Mouse (Mus musculus) embryonic facial prominence, embryonic 10.5 days (tissue): Measurements from ENCODE around the gene Selenop. TPM values are rescaled to one million over a fixed set of nuclear protein-coding genes. Genes with fewer than 3 reads are reported as not detected.

Experiments
- DNase-seq: peaks from one replicate; pipeline ENCODE4 v3.0.0-alpha.2; 2017; ENCODE audit warnings: low spot score
- H3K27ac ChIP-seq: fragments of 300-500 bp; sonication (generic); replicated peaks from 2 replicates; pipeline ENCODE4 v1.5.1; 2016; ENCODE audit warnings: mild to moderate bottlenecking
- H3K27me3 ChIP-seq: fragments of 300-500 bp; sonication (generic); replicated peaks from 2 replicates; pipeline ENCODE4 v1.6.1; 2016; ENCODE audit warnings: low read depth, mild to moderate bottlenecking; ENCODE audit not compliant: poor library complexity, severe bottlenecking
- H3K36me3 ChIP-seq: fragments of 300-500 bp; sonication (generic); replicated peaks from 2 replicates; pipeline ENCODE4 v1.6.1; 2016; ENCODE audit warnings: mild to moderate bottlenecking, moderate library complexity
- H3K4me1 ChIP-seq: fragments of 300-500 bp; sonication (generic); 2 replicates; pipeline ENCODE4 v1.6.1; 2016
- H3K4me3 ChIP-seq: fragments of 300-500 bp; sonication (generic); 2 replicates; pipeline ENCODE4 v1.5.1; 2016; ENCODE audit warnings: mild to moderate bottlenecking, moderate library complexity
- H3K9me3 ChIP-seq: fragments of 300-500 bp; sonication (generic); 2 replicates; pipeline ENCODE4 v1.6.1; 2016; ENCODE audit warnings: mild to moderate bottlenecking
- WGBS: fragments of 180-500 bp; shearing (Covaris S2); methylation state at CpG from one replicate; pipeline ENCODE4 v1.1.7; 2016; 5-methylcytosine and 5-hydroxymethylcytosine counted together
- polyA plus RNA-seq: library from polyadenylated mRNA; unstranded; fragments of >200 nt; fragmentation: Nextera tagmentation; extraction: Ambion mirVana; gene quantifications from 2 replicates; pipeline ENCODE4 v1.2.1, GENCODE M21; 2016

Gene Selenop
- polyA plus RNA-seq, 1 experiment from 2014 or later = 62.5 TPM

GRCm38 (mm10) chr15:3250620-3251019 lies 17.7 kb upstream of the Selenop start:
- H3K36me3 ChIP-seq = no peaks in the 10 kb centered on the region
- no peak overlapping the region for H3K27ac ChIP-seq
- 91% methylated on average over 2 of the region's 2 CpGs for WGBS
- no peaks in the 10 kb centered on the region for H3K9me3 ChIP-seq
- no peaks in the 10 kb centered on the region for H3K27me3 ChIP-seq
- no peak overlapping the region for H3K4me3 ChIP-seq
- H3K4me1 ChIP-seq = no peaks in the 10 kb centered on the region
- DNase-seq = no peak

- Histone ChIP-seq H3K4me1 (no peaks in the 10 kb centered on the region), H3K27ac (no peak overlapping the region), H3K36me3 (no peaks in the 10 kb centered on the region), H3K27me3 (no peaks in the 10 kb centered on the region), H3K4me3 (no peak overlapping the region), H3K9me3 (no peaks in the 10 kb centered on the region)
- DNase-seq = no peak
- 85% methylated on average over 3 of the region's 3 CpGs for WGBS
Measured at GRCm38 (mm10) chr15:3251031-3251717, 17.2 kb upstream of the Selenop start.

DNA sequence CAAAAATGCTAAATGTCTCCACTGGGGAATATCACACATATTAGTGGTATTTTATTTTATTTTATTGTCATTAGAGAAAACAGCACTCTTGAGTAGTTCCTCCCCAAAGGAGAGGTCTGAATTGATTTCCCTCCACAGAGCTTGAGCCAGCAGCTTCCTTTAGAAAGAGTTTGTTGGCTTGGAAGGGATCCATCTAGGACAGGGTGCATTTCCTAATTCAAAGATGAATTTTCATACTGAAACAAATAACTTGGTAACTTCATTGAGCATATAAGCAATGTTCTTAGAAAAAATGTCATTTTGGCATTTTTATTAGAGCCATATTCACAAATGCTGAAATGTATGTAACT lies 16.7 kb upstream of the Selenop start:
- Histone ChIP-seq H3K27me3 (no peaks in the 10 kb centered on the region), H3K4me1 (no peaks in the 10 kb centered on the region), H3K9me3 (no peaks in the 10 kb centered on the region), H3K36me3 (no peaks in the 10 kb centered on the region), H3K27ac (no peak overlapping the region), H3K4me3 (no peak overlapping the region)
- no peak for DNase-seq

DNA sequence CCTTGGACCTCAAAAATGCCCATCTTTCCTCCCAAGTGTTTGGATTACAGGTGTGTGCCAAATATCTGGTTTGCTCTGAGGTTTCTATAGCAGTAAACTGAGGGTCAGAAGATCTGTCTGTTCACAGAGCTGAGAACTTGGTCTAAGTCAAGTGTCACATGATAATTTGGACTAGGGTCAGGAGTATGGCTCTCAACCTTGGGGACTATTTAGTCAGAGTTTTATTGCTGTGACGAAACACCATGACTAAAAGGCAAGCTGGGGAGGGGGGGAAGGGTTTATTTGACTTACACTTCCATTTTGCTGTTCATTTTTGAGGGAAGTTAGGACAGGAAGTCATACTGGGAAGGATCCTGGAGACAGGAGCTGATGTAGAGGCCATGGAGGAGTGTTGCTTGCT lies 9.3 kb upstream of the Selenop start:
- no peak overlapping the region for H3K4me3 ChIP-seq
- no peaks in the 10 kb centered on the region for H3K9me3 ChIP-seq
- no peaks in the 10 kb centered on the region for H3K4me1 ChIP-seq
- no peak for DNase-seq
- H3K27me3 ChIP-seq = no peaks in the 10 kb centered on the region
- no peaks in the 10 kb centered on the region for H3K36me3 ChIP-seq
- WGBS = 84% methylated on average over 1 of the region's 1 CpGs
- no peak overlapping the region for H3K27ac ChIP-seq

- 89% methylated on average over 4 of the region's 4 CpGs for WGBS
- no peaks in the 10 kb centered on the region for H3K9me3 ChIP-seq
- no peak for DNase-seq
- no peak overlapping the region for H3K4me3 ChIP-seq
- no peak overlapping the region for H3K27ac ChIP-seq
- H3K27me3 ChIP-seq = no peaks in the 10 kb centered on the region
- no peaks in the 10 kb centered on the region for H3K4me1 ChIP-seq
- H3K36me3 ChIP-seq = no peaks in the 10 kb centered on the region
Measured at GRCm38 (mm10) chr15:3260309-3260708, 8.0 kb upstream of the Selenop start.

GRCm38 (mm10) chr15:3262883-3263282 lies 5.5 kb upstream of the Selenop start:
- 67% methylated on average over 3 of the region's 3 CpGs for WGBS
- no peaks in the 10 kb centered on the region for H3K4me1 ChIP-seq
- DNase-seq = no peak
- no peaks in the 10 kb centered on the region for H3K9me3 ChIP-seq
- no peaks in the 10 kb centered on the region for H3K36me3 ChIP-seq
- no peak overlapping the region for H3K27ac ChIP-seq
- H3K4me3 ChIP-seq = no peak overlapping the region
- no peaks in the 10 kb centered on the region for H3K27me3 ChIP-seq

DNA sequence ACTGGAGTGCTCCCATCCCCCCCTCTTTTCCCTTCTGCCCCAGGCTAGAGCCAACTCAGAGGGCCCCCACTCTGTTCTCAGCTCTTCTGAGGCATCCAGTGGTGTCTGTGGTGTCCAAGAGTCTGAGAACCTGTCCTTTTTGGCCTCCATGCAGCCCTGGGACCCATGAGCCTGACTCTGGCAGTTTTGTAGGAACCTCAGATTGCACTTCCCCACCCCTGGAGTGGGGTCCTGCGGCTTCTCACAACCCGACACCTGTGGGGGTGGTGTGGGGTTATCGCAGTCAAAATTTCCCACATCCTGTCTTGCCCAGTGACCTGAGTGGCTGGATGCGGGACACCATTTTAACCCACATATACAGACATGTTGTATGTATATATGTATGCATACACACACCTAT lies 4.1 kb upstream of the Selenop start:
- Histone ChIP-seq H3K27me3 (no peaks in the 10 kb centered on the region), H3K27ac (no peak overlapping the region), H3K9me3 (no peaks in the 10 kb centered on the region), H3K4me1 (peaks cover 3% of the 10 kb centered on the region), H3K4me3 (no peak overlapping the region), H3K36me3 (no peaks in the 10 kb centered on the region)
- no peak for DNase-seq
- 90% methylated on average over 4 of the region's 4 CpGs for WGBS

DNA sequence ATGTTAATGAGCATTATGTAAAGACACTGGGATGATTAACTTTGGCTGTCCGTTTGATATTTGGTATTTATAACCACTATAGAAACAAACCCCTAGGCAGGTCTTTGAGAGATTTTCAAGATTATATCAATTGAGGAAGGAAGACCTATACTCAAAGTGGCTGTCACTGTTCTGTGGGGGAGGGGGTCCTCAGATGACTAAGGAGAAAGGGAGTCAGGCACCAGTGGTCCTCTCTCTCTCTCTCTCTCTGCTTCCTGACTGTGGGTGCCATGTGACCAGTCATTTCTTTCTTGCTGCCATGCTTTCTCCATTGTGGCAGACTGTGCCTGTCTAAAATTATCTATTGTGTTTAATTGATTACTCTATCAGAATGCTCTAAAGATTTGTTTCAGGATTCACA lies 3.5 kb upstream of the Selenop start:
- H3K4me1 ChIP-seq = peaks cover 9% of the 10 kb centered on the region

GRCm38 (mm10) chr15:3269496-3269895 lies 1.1 kb downstream of the Selenop start:
- peak overlapping the region; percentile 91 for H3K27ac ChIP-seq
- peaks cover 22% of the 10 kb centered on the region for H3K4me1 ChIP-seq
- DNase-seq = peak; percentile 57
- 43% methylated on average over 4 of the region's 4 CpGs for WGBS
- no peaks in the 10 kb centered on the region for H3K27me3 ChIP-seq
- no peaks in the 10 kb centered on the region for H3K36me3 ChIP-seq
- H3K9me3 ChIP-seq = no peaks in the 10 kb centered on the region
- H3K4me3 ChIP-seq = no peak overlapping the region

More for the DNA sequence above, 3.5 kb upstream of the Selenop start:
- H3K36me3 ChIP-seq = no peaks in the 10 kb centered on the region
- no peaks in the 10 kb centered on the region for H3K9me3 ChIP-seq
- DNase-seq = no peak
- no peak overlapping the region for H3K4me3 ChIP-seq
- H3K27me3 ChIP-seq = no peaks in the 10 kb centered on the region
- 84% methylated on average over 1 of the region's 1 CpGs for WGBS
- H3K27ac ChIP-seq = no peak overlapping the region

GRCm38 (mm10) chr15:3269996-3270645 lies 1.8 kb downstream of the Selenop start:
- Histone ChIP-seq H3K9me3 (no peaks in the 10 kb centered on the region), H3K4me3 (peak overlapping the region; percentile 52), H3K36me3 (no peaks in the 10 kb centered on the region), H3K27ac (peak overlapping the region; percentile 91), H3K4me1 (peaks cover 22% of the 10 kb centered on the region), H3K27me3 (no peaks in the 10 kb centered on the region)
- DNase-seq = peak; percentile 64
- 18% methylated on average over 6 of the region's 6 CpGs for WGBS

DNA sequence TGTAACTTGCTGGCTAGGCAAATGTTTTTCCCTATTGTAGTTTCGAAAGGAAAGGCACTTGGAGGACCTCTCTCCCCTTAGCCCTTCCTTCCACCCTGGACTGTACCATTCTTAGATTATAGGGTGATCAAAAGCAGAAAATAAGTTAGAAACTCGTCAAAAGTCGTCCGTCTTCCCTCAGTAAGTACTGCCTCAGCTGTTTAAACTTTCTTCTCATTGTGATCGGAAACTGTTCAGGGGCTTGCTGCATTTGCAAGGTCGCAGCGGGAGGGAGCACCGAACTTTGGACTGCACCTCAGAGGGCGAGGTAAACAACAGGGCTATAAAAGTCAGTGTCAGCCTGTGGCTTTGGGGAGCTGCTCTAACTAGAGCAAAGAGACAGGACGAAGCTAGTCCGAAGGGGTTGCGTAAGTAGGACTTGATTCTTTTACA lies 2.3 kb downstream of the Selenop start:
- Histone ChIP-seq H3K4me3 (peak overlapping the region; percentile 52), H3K9me3 (no peaks in the 10 kb centered on the region), H3K27me3 (no peaks in the 10 kb centered on the region), H3K27ac (peak overlapping the region; percentile 91), H3K4me1 (peaks cover 22% of the 10 kb centered on the region), H3K36me3 (no peaks in the 10 kb centered on the region; the same call in 1 of the 2 replicates)
- DNase-seq = peak; percentile 66
- 4% methylated on average over 12 of the region's 12 CpGs for WGBS

GRCm38 (mm10) chr15:3271216-3271615 lies 2.9 kb downstream of the Selenop start:
- peaks cover 22% of the 10 kb centered on the region for H3K4me1 ChIP-seq
- peak overlapping the region; percentile 52 for H3K4me3 ChIP-seq
- H3K27me3 ChIP-seq = no peaks in the 10 kb centered on the region
- H3K9me3 ChIP-seq = no peaks in the 10 kb centered on the region
- H3K36me3 ChIP-seq = no peaks in the 10 kb centered on the region; the same call in 1 of the 2 replicates
- 35% methylated on average over 6 of the region's 6 CpGs for WGBS
- DNase-seq = no peak
- peak overlapping the region; percentile 91 for H3K27ac ChIP-seq

DNA sequence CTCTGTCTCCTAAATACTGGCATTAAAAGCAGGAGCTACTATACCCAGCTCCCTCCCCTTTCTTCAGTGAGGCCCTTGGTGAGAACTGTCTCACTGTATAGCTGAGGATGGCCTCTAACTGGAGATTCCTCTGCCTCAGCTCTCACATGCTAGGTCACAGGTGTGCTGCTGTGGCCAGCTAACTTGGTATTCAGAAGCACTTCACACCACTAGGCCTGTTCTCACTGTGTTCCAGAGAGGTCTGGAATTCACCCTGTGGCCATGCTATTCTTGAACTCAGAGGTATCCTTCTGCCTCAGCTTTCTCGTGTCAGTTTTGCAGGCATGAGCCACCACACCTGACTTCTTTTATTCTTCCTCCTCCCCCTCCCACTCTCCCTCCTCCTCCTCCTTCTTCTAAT lies 4.8 kb downstream of the Selenop start:
- Histone ChIP-seq H3K27me3 (no peaks in the 10 kb centered on the region), H3K27ac (no peak overlapping the region), H3K4me3 (no peak overlapping the region), H3K4me1 (peaks cover 22% of the 10 kb centered on the region), H3K9me3 (no peaks in the 10 kb centered on the region), H3K36me3 (peaks cover 9% of the 10 kb centered on the region; the same call in 1 of the 2 replicates)
- 64% methylated on average over 1 of the region's 1 CpGs for WGBS
- no peak for DNase-seq
